Mouse (Mus musculus) mesoderm, embryonic 11.5 days (tissue): Measurements from ENCODE around the gene Csrnp1.
A peak's percentile ranks its signal among the peaks of the same experiment; 100 is the strongest.

ENCODE experiments used
- DNase-seq: peaks from one replicate; pipeline ENCODE4 v3.0.0-alpha.2; 2012; ENCODE audit warnings: low read depth, low spot score

Csrnp1 gene

DNA sequence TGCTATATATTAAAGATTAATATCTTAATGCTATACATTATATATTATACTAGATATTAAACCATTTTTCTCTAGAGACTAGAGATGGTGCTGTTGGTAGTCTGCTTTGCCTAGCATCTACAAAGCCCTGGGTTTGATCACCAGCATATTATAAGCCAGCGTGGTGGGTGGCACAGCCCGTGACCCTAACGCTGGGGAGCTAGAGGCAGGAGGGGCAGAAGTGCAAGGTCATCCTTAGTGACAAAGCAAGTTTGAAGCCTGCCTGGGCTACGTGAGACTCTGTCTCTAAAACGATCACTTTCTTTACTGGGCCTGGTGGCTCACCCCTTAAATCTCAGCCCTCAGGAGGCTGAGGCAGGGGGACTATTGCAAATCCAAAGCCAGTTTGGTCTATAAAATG lies 18.4 kb upstream of the Csrnp1 start:
- DNase-seq, result no peak

GRCm38 (mm10) chr9:120001945-120002725 lies 17.7 kb upstream of the Csrnp1 start:
- peak; percentile 92 for DNase-seq

DNA sequence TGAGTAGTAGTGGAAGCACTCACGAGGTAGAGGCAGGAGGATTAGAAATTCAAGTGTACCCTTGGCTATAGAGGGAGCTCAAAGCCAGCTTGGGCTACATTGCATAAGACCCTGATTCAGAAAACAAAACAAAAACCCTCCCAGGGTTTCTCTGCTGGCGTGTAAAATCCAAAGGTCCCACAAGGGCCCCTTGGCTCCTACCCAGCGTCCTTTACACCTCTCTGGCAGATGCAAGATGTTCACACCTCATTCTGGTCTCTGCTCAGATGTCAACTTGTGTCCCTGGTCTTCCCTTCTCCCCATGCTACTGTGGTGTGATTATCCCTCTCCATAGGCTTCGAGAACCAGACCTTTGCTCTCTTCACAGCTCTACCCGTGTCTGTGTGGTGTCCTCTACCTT lies 16.3 kb upstream of the Csrnp1 start:
- DNase-seq, result no peak

- no peak for DNase-seq
Observed at GRCm38 (mm10) chr9:119999636-120000035, 15.2 kb upstream of the Csrnp1 start.

- DNase-seq, result no peak
Observed at GRCm38 (mm10) chr9:119998776-119999175, 14.3 kb upstream of the Csrnp1 start.

DNA sequence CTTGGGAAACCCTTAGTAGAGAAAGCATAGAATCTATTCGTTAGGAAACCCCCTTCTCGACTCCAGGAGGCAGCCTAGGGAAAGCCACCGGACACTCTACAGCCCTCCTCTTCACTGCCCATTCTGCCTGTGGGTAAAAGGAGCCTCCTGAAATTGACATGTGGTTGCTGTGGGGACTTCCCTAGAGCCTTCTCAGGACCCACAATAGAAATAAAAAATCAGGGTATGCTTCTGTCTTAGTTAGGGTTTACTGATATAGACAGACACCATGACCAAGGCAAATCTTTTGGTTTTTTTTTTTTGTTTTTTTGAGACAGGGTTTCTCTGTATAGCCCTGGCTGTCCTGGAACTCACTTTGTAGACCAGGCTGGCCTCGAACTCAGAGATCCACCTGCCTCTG lies 11.6 kb upstream of the Csrnp1 start:
- no peak for DNase-seq

GRCm38 (mm10) chr9:119994207-119994606 lies 9.7 kb upstream of the Csrnp1 start:
- no peak for DNase-seq

GRCm38 (mm10) chr9:119993092-119993844 lies 8.8 kb upstream of the Csrnp1 start:
- no peak for DNase-seq

DNA sequence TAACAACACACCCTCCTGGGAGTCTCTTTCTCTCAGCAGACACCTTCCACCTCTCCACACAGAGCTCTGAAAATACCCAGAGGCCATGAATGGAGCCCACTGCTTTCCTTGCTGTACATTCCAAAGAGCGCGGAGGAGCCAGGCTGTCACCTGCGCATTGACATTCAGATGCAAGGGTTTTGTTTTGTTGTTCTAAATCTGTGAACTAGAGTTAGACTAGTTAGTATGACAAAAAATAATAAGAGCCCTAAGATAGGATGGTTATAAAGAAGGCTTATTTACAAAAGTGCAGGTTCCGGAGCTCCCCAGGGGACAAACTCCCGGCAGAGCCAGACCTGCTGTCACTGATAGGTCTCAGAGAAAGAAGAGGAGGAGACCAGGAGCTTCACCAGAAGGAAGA lies 6.9 kb upstream of the Csrnp1 start:
- no peak for DNase-seq

DNA sequence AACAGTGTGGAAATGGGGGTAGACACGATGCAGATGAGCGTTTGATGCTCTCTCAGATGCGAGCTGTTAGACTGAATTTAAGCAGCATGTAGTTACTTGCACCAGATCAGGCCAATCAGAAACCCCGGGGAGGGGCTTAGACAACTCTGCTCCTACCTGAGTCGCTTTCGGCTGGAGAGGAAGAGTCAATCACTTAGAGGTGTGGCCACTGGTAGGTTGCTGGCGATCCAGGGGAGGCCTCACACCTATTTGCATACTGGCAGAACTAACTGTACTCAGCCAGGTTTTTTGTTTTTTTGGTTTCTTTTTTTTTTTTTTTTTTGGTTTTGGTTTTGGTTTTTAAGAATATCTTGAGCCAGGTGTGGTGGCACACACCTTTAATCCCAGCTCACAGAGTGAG lies 3.8 kb upstream of the Csrnp1 start:
- DNase-seq, result no peak

DNA sequence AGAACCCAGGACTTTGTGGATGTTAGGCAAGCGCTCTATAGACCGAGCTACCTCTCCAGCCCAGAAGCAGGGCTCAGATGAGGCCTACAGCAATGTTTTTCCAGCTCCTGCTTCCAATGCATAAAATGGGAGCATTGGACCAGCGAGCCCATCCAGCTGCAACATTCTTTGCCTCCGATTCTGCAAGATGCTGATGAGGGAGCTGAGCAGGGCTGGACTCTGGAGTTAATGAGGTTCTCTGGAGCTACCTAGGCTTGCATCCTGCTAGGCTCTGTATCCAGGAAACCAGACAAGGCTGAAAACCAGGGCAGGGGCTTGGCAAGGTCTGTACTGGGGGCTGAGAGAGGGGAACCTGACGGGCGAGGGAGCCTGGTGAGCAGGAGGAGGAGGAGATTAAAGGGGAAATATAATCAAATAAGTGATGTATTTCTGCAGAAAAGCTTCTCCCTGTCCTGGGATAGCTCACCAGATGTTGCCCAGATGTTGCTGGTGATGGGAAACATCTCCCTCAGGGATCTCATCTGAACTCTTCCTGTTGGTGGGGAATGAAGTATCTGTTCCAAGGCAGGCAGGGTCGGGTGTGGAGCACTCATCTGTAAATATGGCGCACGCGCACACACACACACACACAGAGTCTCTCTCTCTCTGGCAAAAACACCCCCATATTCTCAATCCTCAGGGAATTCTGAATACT lies 1.6 kb upstream of the Csrnp1 start:
- DNase-seq, result peak; percentile 54

DNA sequence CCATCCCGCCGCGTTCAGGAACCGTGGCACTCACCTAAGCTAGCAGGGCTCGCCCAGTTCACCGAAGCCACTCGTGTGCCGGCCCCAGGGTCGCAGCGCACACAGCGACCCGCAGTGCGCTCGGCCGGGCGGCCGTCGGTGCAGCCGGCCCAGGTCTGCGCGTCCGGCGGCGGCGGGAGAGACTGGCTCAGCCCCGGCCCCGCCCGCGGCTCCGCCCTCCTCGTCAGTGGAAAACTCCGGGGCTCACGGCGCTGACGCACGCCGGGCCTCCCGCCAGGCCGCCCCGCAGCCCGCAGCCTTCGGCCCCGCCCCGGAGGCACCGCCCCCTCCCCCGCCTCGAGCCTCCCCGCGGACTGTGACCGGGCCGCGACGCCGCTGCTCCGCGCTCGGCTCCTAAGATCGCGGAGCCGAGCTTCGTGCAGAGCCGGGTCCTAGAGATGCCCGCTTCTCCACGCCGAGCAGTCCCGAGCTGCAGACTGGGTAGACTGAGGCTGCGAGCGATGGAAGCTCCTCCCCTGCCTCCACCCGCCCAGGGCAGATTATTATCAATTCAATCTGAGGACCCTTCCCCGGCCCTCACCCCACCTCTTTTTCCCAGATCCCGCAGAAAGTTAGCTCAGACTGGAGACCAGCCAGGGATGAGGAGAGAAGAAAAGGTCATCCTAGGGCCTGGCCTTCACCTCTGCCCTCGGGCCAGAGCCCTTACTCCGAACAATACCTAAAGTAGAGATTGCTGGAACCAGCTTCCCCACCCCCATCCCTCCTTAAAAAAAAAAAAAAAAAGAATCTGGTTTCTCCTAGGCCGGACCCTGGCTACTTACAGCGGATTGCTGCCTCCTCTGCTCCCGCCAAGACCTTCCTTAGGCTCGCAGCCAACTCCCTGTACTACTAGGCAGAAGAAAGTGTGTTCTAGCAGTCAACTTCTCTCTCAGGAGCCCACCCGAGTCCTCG lies 598 bp downstream of the Csrnp1 start:
- DNase-seq, result peak; percentile 74

GRCm38 (mm10) chr9:119982956-119983551 lies 1.4 kb downstream of the Csrnp1 start:
- DNase-seq, result no peak

- peak; percentile 51 for DNase-seq
Observed at GRCm38 (mm10) chr9:119982241-119982811, 2.1 kb downstream of the Csrnp1 start.

- DNase-seq, result peak; percentile 83
Observed at GRCm38 (mm10) chr9:119981183-119982179, 3.0 kb downstream of the Csrnp1 start.

- DNase-seq, result no peak
Observed at GRCm38 (mm10) chr9:119980770-119981182, 3.7 kb downstream of the Csrnp1 start.

- no peak for DNase-seq
Observed at GRCm38 (mm10) chr9:119979749-119980148, 4.7 kb downstream of the Csrnp1 start.

DNA sequence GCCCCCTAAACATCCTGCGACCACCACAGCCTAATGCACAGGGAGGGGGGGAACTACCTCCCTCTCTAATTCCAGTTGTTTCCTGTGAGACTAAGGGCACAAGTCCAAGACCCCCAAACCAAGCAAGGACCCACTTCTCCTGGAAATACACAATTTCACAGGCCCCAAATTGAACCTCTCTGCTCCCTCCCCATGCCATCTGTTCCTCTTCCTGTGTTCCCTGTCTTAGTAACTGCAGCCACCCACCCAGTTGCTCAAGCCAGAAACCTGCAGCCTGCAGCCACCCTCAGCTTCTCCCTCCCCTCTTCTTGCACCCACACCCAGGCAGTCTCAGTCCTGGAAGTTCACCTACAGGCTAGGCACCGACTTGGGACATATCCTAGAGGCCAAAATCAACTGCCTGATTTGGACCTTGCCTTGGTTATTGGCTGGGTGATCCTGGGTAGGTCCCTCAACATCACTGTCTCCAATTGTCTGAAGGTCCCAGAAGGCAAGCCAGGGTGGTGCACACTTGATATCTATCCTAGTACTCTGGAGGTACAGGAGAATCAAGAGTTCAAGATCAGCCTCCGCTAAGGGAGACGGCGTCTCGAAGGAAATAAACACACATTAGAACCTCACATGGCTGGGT lies 5.5 kb downstream of the Csrnp1 start:
- no peak for DNase-seq
